Mouse (Mus musculus) lung, adult 18-20 months (tissue): ENCODE measurements at regions not wholly inside any gene's neighbourhood (a gene's known extent, or its start where the extent isn't known, plus 50 kb on each side); places are given as distances from the start of the nearest gene placed in this dataset.

Source experiments
- DNase-seq, 2 experiments: peaks; one replicate each; pipeline ENCODE4 v3.0.0; 2022; ENCODE audit warnings: mixed read lengths in 2 of 2

- DNase-seq: no peak
These were observed 481.7 kb upstream of the Tenm4 start for GRCm38 (mm10) chr7:95689161-95689833.

DNA sequence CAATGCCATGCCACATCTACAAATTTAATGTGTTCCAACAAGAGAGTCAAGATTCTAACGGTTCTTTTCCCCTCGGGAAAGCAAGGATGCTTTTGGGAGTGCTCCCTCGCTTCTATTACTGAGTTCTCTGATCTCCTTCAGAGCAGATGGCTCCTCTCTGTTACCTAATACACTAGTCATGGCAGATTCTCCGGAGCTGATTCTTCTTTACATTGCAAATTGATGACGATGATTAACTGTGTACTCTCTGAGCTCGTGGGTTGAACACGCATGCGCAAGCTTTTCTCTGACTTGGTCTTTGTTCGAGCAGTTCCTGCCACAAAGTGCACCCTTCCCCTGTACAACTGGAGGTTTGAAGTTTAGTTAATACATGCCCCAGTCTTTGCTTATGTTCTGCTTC lies 471.5 kb upstream of the Tenm4 start:
- no peak for DNase-seq

DNA sequence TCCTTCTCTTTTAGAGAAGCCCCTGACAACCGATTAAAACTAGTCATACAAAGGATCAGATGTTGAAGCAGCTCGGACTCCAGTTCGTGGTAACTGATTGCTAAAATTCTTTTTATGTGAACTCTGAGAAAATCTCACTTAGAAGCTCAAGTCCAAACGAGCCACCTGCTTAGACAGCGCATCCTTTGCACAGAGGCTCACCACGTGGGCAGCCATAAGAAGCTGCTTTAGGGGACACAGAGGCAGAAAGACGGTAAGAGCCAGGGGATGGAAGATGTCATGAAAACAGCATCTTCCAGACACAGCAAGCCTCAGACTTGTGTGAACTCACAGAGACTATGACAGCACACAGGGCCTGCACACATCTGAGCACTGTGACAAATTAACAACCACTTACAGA lies 461.0 kb upstream of the Tenm4 start:
- no peak for DNase-seq

GRCm38 (mm10) chr7:95720083-95720482 lies 451.0 kb upstream of the Tenm4 start:
- no peak for DNase-seq

GRCm38 (mm10) chr7:95725716-95726487 lies 445.1 kb upstream of the Tenm4 start:
- DNase-seq: no peak

GRCm38 (mm10) chr7:95733807-95734206 lies 437.2 kb upstream of the Tenm4 start:
- DNase-seq: no peak

DNA sequence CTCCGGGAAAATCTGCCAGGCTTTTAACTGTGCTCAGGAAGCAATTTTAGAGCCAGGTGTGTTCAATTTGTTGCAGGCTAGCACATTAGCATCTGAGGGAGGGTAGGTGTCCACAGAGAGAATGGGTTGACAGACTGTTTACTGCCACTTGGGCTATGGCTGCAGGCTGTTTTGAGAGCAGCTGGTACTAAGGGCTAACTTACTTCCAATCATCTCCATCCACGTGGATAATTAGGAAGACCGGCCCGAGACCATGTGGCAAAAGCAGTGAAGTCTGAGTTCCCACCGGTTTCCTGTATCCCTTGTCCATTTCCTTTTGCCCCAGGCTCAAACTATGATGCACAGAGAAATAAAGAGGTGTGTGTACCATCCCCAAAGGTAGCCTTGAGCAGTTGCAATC lies 436.5 kb upstream of the Tenm4 start:
- DNase-seq: no peak

- DNase-seq: no peak
These were observed 434.3 kb upstream of the Tenm4 start for GRCm38 (mm10) chr7:95736716-95737115.

DNA sequence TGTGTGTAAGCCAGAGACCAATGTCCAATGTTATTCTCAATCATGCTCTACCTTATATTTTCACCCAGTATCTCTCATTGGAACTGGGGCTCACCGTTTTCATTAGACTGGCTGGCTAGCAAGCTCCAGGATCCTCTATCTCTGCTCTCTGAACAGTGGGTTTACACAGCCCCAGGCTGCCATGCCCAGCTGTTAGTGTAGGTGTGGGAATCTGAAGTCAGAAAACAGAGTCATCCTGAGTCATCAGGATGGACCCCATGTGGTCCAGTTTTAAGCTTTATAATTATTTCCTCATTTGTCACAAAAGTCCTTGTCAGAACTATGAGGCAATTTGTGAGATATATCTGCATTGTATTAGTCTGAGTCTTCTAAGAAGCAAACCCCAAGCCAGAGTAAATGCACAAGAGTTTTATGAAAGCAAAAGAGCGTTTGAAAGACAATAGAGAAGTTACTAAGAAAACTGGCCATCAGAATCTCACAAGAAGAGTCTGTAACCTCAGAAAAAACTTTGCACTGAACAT lies 432.3 kb upstream of the Tenm4 start:
- DNase-seq: no peak

DNA sequence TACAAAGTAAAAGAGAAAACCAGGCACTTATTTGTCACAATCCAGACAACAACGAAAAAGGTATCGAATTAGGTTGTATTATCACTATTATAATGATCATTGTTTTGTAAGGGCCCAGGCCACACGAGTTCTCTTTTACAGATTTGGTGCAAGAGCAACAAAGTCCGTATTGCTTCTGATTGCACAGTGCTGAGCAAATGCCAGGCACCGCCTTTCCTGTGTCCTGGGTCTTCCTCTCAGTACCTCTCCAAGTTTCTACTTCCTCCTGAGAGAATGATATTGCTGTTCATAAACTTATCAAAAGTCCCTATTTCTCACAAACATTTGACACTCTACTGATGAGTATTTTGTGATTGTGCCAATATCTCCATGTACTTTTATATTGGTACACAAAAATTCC lies 431.3 kb upstream of the Tenm4 start:
- no peak for DNase-seq

DNA sequence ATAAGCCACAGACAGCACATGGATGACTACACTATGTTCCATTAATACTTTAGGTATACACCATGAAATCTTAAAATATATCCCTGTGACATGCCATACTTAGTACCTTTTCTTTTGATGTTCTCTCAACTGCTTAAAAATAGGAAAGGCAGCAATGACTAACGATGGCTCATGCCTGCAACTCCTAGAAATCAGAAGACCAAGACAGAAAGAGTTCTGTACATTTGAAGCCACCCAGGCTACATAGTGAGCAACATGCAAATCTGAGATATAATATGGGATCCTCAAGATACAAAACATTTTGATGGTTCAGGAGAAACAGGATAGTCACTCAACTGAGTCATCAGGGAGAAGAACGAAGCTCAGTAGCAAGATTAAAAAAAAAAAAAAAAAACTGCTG lies 412.7 kb upstream of the Tenm4 start:
- no peak for DNase-seq

DNA sequence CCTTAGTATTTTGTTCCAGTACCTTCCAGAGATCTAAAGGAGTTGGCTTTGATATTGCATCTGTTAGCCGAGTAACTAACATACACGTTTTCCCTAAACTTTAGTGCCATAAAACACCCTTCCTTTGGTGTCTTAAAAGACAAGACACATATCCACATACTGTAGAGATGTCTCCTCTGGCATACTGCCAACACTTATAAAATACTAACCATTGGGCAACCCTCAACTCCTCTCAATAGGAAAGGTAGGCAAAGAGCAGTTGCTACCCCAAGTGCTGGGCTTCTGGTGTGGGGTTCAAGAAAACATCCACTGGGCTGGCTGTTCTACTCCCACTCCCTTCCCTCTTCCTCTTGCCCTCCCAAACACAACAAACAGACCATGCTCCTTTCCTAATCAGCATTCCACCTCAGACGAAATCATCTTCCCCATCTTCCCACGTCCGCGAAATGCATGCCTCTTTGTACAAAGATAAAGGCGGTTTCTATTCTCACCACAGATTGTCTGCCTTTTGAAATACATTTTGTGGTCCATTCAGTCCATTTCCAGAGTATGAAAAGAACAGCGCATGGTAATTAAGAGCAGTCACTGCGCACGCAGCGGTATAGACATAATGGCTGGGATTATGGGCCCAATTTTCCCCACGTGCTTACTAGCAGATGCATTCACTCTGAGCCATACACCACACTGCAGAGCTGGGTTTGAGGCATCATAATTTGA lies 409.9 kb upstream of the Tenm4 start:
- no peak for DNase-seq

- DNase-seq: no peak
These were observed 404.5 kb upstream of the Tenm4 start for GRCm38 (mm10) chr7:95766356-95767150.

DNA sequence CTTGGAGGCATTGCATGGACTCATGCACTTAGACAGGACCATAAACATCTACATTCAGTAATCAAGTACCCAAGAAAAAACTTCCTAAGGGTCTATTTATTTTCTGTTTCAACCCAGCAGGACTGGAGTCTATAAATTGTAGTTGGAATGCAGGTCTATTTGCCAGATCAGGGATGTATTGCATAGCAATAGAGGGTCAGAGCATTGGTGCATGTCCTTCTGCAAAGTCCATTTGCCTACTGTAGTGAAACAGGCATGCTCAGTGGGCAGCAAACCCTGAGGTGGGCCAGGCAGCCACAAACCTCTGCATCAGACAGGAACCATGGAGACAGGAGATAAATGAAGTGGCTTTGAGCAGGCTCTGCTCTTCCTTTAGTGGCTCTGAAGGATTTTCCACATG lies 386.5 kb upstream of the Tenm4 start:
- no peak for DNase-seq

DNA sequence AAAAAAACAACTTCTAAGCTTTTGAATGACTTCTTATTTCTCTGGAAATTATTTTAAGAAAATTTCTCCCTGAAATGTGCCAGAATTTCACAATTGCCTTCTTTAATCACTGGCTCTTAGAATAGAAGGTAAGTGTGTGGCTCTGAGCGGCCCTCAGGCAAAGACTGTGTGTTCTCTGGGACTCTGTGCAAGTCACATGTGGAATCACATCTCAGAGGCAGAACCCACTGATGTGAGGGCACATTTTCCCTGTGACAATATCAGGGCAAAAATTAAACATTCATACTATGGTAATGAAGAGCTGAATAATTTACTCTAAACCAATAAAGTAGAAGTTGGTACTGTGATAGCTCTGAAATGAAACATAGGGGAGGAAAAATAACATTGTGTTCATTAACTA lies 383.5 kb upstream of the Tenm4 start:
- no peak for DNase-seq

DNA sequence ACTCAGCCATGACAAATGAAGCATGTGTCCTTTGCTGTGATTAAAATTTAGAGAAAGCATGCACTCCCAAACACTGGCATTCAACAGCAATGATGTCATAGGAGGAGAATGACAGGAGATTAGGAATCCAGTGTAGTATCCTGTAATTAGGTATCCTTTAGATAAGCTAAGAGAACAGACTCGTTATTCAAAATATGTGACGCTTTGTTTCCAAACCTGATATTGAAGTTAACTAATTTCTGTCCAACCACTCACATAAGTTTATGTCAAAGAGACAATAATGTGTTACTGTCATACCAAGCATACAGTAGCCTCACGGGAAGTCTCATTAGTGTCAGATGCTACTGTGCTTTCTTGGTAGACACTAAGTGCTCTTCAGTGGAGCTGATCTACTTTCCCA lies 383.1 kb upstream of the Tenm4 start:
- DNase-seq: no peak

- no peak for DNase-seq
These were observed 381.6 kb upstream of the Tenm4 start for GRCm38 (mm10) chr7:95789424-95789823.

- no peak for DNase-seq
These were observed 372.0 kb upstream of the Tenm4 start for GRCm38 (mm10) chr7:95799022-95799421.

- no peak for DNase-seq
These were observed 361.4 kb upstream of the Tenm4 start for GRCm38 (mm10) chr7:95809626-95810025.

DNA sequence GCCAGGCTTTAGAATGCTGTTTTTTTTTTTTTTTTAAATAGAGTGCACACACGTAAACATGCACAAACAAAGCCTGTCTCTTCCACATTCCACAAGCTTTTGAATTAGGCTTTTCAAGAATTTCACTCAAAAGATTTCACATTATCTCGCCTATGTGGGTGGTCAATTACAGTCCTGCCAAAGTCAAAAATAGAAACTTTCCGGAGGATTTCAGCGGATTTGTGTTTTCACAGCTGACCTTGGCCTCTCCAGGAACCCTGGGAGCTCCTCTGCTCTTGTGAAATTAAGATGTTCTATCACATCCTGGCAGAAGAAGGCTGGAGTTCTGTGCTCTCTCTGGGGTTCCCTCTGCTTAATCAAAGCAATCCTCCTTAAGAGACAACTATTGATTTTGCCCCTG lies 360.9 kb upstream of the Tenm4 start:
- no peak for DNase-seq

GRCm38 (mm10) chr7:95814865-95815264 lies 356.2 kb upstream of the Tenm4 start:
- no peak for DNase-seq

GRCm38 (mm10) chr7:95823539-95823938 lies 347.5 kb upstream of the Tenm4 start:
- no peak for DNase-seq

- no peak for DNase-seq
These were observed 341.2 kb upstream of the Tenm4 start for GRCm38 (mm10) chr7:95829889-95830288.
